In the genomic region with DNA sequence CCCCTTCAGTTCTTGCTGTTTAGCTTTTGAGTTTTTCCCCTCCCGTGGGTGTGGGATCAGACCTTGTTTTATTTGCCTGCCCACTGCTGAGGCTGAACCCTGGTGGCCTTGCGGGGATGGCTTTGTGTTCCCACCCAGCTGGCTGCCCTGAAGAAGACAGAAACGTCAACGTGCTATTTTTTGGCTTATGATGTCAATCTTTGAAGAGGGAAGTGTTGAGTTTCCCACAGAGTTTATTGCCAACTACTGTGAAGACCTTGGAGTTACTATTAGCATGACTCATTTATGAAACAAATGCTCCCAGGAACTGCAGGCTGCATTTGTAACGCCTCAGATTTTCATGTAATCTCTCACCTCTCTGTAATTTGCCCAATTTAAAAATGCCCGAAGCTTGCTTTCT, we compare ENCODE assay signal across 19 mouse cellular contexts. TPM values are rescaled to one million over a fixed set of nuclear protein-coding genes. Genes with fewer than 3 reads are reported as not detected.
A peak's percentile ranks its signal among the peaks of the same experiment; 100 is the strongest.
DNase-seq lines count a peak whose midpoint lies in the region; ATAC-seq and TF ChIP-seq lines count a peak whose summit lies in the region.
"Had no signal": no experiment of that assay in that cellular context is flagged by ENCODE, and none has a peak within 500 bp of the region (broad histone marks: within the 10 kb centered on the region; RNA-seq: fewer than 3 reads in every experiment).

No protein-coding gene starts in this region.

- no peak for TF ChIP-seq EP300 in liver, postnatal 0 days (IDR thresholded peaks at IDR 0.05; ENCODE audit: low read depth)

- H3K79me2 ChIP-seq in liver, adult 2 months (ENCODE audit: control insufficient read depth, insufficient read depth, low read length), result no peaks in the 10 kb centered on the region

- peak; percentile 34; the same call in 1 of the 2 replicates for ATAC-seq in embryonic facial prominence, embryonic 14.5 days (ENCODE audit: low read depth)
- ATAC-seq in liver, postnatal 0 days, result no peak
- ATAC-seq in granulocyte monocyte progenitor cell, adult 5-6 weeks (replicated peaks; ENCODE audit: poor library complexity, severe bottlenecking), result peak; percentile 54
- ATAC-seq: forebrain, embryonic 14.5 days had no signal

- no peak for TF ChIP-seq CTCF in liver, adult 2 months (IDR thresholded peaks at IDR 0.05; ENCODE audit: low read depth, low read length)
- TF ChIP-seq CTCF in liver, postnatal 0 days (IDR thresholded peaks at IDR 0.05; ENCODE audit: low read depth), result no peak
- TF ChIP-seq CTCF in olfactory bulb, adult 2 months (IDR thresholded peaks at IDR 0.05; ENCODE audit: insufficient read depth, low read depth, low read length), result no peak

- peak; percentile 63 for DNase-seq in embryonic facial prominence, embryonic 14.5 days (ENCODE audit: low spot score)
- no peak for DNase-seq in embryonic facial prominence, embryonic 10.5 days (ENCODE audit: low spot score)
- DNase-seq in liver, adult 2 months (ENCODE audit: extremely low read depth, low read depth, low spot score), result peak; percentile 39
- DNase-seq in liver, postnatal 0 days, result no peak
- DNase-seq in ovary, adult 18-20 months (ENCODE audit: low spot score), result no peak
- no peak for DNase-seq in cerebellum, adult 8-10 months
- DNase-seq: adrenal gland, postnatal 25 days; cerebellum, postnatal 25 days; gastrocnemius, postnatal 10 days; kidney, adult 9 months; lung, adult 2 months; right cerebral cortex, postnatal 4 days; thymus, postnatal 14 days had no signal

- H3K27me3 ChIP-seq in embryonic facial prominence, embryonic 14.5 days (replicated peaks; ENCODE audit: control insufficient read depth, insufficient read depth, low read length), result no peaks in the 10 kb centered on the region
- no peaks in the 10 kb centered on the region for H3K27me3 ChIP-seq in embryonic facial prominence, embryonic 10.5 days (replicated peaks; ENCODE audit: low read depth, poor library complexity, severe bottlenecking)
- H3K27me3 ChIP-seq in liver, adult 2 months (ENCODE audit: control insufficient read depth, insufficient read depth, low read length), result no peaks in the 10 kb centered on the region
- no peaks in the 10 kb centered on the region for H3K27me3 ChIP-seq in liver, postnatal 0 days (ENCODE audit: insufficient read depth, low read length)
- H3K27me3 ChIP-seq: embryonic facial prominence, embryonic 13.5 days; hindbrain, embryonic 13.5 days had no signal

- WGBS in embryonic facial prominence, embryonic 14.5 days, result 55% methylated on average over 6 of the region's 6 CpGs
- 76% methylated on average over 6 of the region's 6 CpGs for WGBS in embryonic facial prominence, embryonic 10.5 days
- 73% methylated on average over 6 of the region's 6 CpGs for WGBS in liver, adult 2 months
- 43% methylated on average over 6 of the region's 6 CpGs for WGBS in liver, postnatal 0 days (ENCODE audit: insufficient replicate concordance)
- 20% methylated on average over 6 of the region's 6 CpGs for WGBS in olfactory bulb, adult 2 months

- H3K36me3 ChIP-seq in embryonic facial prominence, embryonic 14.5 days (ENCODE audit: control insufficient read depth, insufficient read depth, low read length), result no peaks in the 10 kb centered on the region
- H3K36me3 ChIP-seq in embryonic facial prominence, embryonic 10.5 days (replicated peaks), result no peaks in the 10 kb centered on the region
- H3K36me3 ChIP-seq in liver, adult 2 months (ENCODE audit: control insufficient read depth, insufficient read depth, low read length), result no peaks in the 10 kb centered on the region
- no peaks in the 10 kb centered on the region for H3K36me3 ChIP-seq in liver, postnatal 0 days (replicated peaks; ENCODE audit: insufficient read depth, low read length)
- H3K36me3 ChIP-seq: embryonic facial prominence, embryonic 13.5 days; hindbrain, embryonic 13.5 days; midbrain, embryonic 10.5 days had no signal

- no peak overlapping the region for H3K4me2 ChIP-seq in embryonic facial prominence, embryonic 14.5 days (ENCODE audit: low read depth, low read length)
- no peak overlapping the region for H3K4me2 ChIP-seq in liver, postnatal 0 days (ENCODE audit: low read depth, low read length)
- H3K4me2 ChIP-seq: embryonic facial prominence, embryonic 13.5 days; hindbrain, embryonic 13.5 days had no signal

- no peak overlapping the region for H3K4me3 ChIP-seq in embryonic facial prominence, embryonic 14.5 days (ENCODE audit: low read depth, low read length)
- no peak overlapping the region for H3K4me3 ChIP-seq in embryonic facial prominence, embryonic 10.5 days
- no peak overlapping the region for H3K4me3 ChIP-seq in liver, adult 2 months (ENCODE audit: insufficient read depth, low read depth, low read length)
- no peak overlapping the region for H3K4me3 ChIP-seq in liver, postnatal 0 days (ENCODE audit: low read depth, low read length)
- H3K4me3 ChIP-seq in olfactory bulb, adult 2 months (ENCODE audit: insufficient read depth, low read depth, low read length), result no peak overlapping the region
- H3K4me3 ChIP-seq: embryonic facial prominence, embryonic 13.5 days; hindbrain, embryonic 13.5 days; midbrain, embryonic 10.5 days had no signal

- no peak overlapping the region for H3K9ac ChIP-seq in embryonic facial prominence, embryonic 14.5 days (ENCODE audit: low read depth, low read length)
- H3K9ac ChIP-seq in liver, adult 2 months (ENCODE audit: low read depth, low read length), result no peak overlapping the region
- H3K9ac ChIP-seq in liver, postnatal 0 days (replicated peaks), result no peak overlapping the region
- H3K9ac ChIP-seq: embryonic facial prominence, embryonic 13.5 days; hindbrain, embryonic 13.5 days had no signal

- peaks cover 8% of the 10 kb centered on the region for H3K4me1 ChIP-seq in embryonic facial prominence, embryonic 14.5 days (ENCODE audit: control insufficient read depth, insufficient read depth, low read length)
- peaks cover 26% of the 10 kb centered on the region for H3K4me1 ChIP-seq in embryonic facial prominence, embryonic 10.5 days
- no peaks in the 10 kb centered on the region for H3K4me1 ChIP-seq in liver, adult 2 months (ENCODE audit: control insufficient read depth, insufficient read depth, low read length)
- H3K4me1 ChIP-seq in liver, postnatal 0 days (ENCODE audit: insufficient read depth), result peaks cover 3% of the 10 kb centered on the region; the same call in 1 of the 2 replicates
- peaks cover 32% of the 10 kb centered on the region for H3K4me1 ChIP-seq in olfactory bulb, adult 2 months (ENCODE audit: control insufficient read depth, insufficient read depth, low read length)

- H3K9me3 ChIP-seq in embryonic facial prominence, embryonic 14.5 days (ENCODE audit: control insufficient read depth, low read length), result no peaks in the 10 kb centered on the region
- H3K9me3 ChIP-seq in embryonic facial prominence, embryonic 10.5 days, result no peaks in the 10 kb centered on the region
- no peaks in the 10 kb centered on the region for H3K9me3 ChIP-seq in liver, postnatal 0 days (ENCODE audit: low read length)
- H3K9me3 ChIP-seq: embryonic facial prominence, embryonic 13.5 days; hindbrain, embryonic 13.5 days; midbrain, embryonic 10.5 days had no signal

- TF ChIP-seq POLR2A in liver, adult 2 months (IDR thresholded peaks at IDR 0.05; ENCODE audit: extremely low read depth, insufficient read depth, low read length), result no peak
- no peak for TF ChIP-seq POLR2A in olfactory bulb, adult 2 months (IDR thresholded peaks at IDR 0.05; ENCODE audit: insufficient read depth, low read depth, low read length)

- H3K27ac ChIP-seq in embryonic facial prominence, embryonic 14.5 days (replicated peaks; ENCODE audit: low read depth, low read length), result no peak overlapping the region
- H3K27ac ChIP-seq in embryonic facial prominence, embryonic 10.5 days (replicated peaks), result no peak overlapping the region
- no peak overlapping the region for H3K27ac ChIP-seq in liver, adult 2 months (replicated peaks; ENCODE audit: insufficient read depth, low read depth, low read length)
- no peak overlapping the region for H3K27ac ChIP-seq in liver, postnatal 0 days (ENCODE audit: low read depth)
- peak overlapping the region; percentile 8; the same call in 1 of the 2 replicates for H3K27ac ChIP-seq in olfactory bulb, adult 2 months (ENCODE audit: insufficient read depth, low read depth, low read length)
- H3K27ac ChIP-seq: embryonic facial prominence, embryonic 13.5 days; hindbrain, embryonic 13.5 days; midbrain, embryonic 10.5 days had no signal

RNA-seq across cellular contexts. Expression of gene Wars, which starts 42.9 kb away (rescaled TPM):
- 63.6 and 73.1 TPM in 2 replicates for polyA plus RNA-seq in embryonic facial prominence, embryonic 14.5 days (2014; fragmentation: Nextera tagmentation; extraction: Ambion mirVana)
- 146 and 147 TPM in 2 replicates for polyA plus RNA-seq in embryonic facial prominence, embryonic 10.5 days (2016; fragmentation: Nextera tagmentation; extraction: Ambion mirVana)
- 11.7 and 14.2 TPM in 2 replicates for total RNA-seq in liver, adult 2 months (2014; rRNA removed)
- 20.2 and 24.3 TPM in 2 replicates for polyA plus RNA-seq in liver, adult 2 months (2012; rRNA removed)
- polyA plus RNA-seq in liver, postnatal 0 days (2015; fragmentation: Nextera tagmentation; extraction: Ambion mirVana), result 13.8 and 15.9 TPM in 2 replicates
- total RNA-seq in granulocyte monocyte progenitor cell, adult 5-6 weeks (2014; fragmentation: Nextera tagmentation), result 27.5 and 42.9 TPM in 2 replicates
- 65.5 and 69.5 TPM in 2 replicates for total RNA-seq in granulocyte monocyte progenitor cell, adult 5-6 weeks (2017)
- 429 TPM in 1 of 2 replicates, not detected in the other for polyA plus RNA-seq in olfactory bulb, adult 2 months (2012; ENCODE audit: insufficient read depth, insufficient read length, low replicate concordance, missing spikeins)

RNA-seq across cellular contexts. Expression of gene Wdr25, which starts 43.4 kb away (rescaled TPM):
- 2.6 and 3.8 TPM in 2 replicates for polyA plus RNA-seq in embryonic facial prominence, embryonic 14.5 days (2014; fragmentation: Nextera tagmentation; extraction: Ambion mirVana)
- 9.9 and 10.4 TPM in 2 replicates for polyA plus RNA-seq in embryonic facial prominence, embryonic 10.5 days (2016; fragmentation: Nextera tagmentation; extraction: Ambion mirVana)
- 9.3 and 11.4 TPM in 2 replicates for total RNA-seq in liver, adult 2 months (2014; rRNA removed)
- 9.4 and 11.6 TPM in 2 replicates for polyA plus RNA-seq in liver, adult 2 months (2012; rRNA removed)
- 2.4 and 2.6 TPM in 2 replicates for polyA plus RNA-seq in liver, postnatal 0 days (2015; fragmentation: Nextera tagmentation; extraction: Ambion mirVana)
- 7.9 and 16.6 TPM in 2 replicates for total RNA-seq in granulocyte monocyte progenitor cell, adult 5-6 weeks (2014; fragmentation: Nextera tagmentation)
- 3.4 and 8.1 TPM in 2 replicates for total RNA-seq in granulocyte monocyte progenitor cell, adult 5-6 weeks (2017)
- not detected in 2 replicates for polyA plus RNA-seq in olfactory bulb, adult 2 months (2012; ENCODE audit: insufficient read depth, insufficient read length, low replicate concordance, missing spikeins)

Comparison
In these comparisons a context has a peak if more than half of its experiments do, and no peak if none do; other contexts are left out.
1. DNase-seq: peak in embryonic facial prominence, embryonic 14.5 days (single experiment) and liver, adult 2 months (single experiment); none in embryonic facial prominence, embryonic 10.5 days (single experiment), liver, postnatal 0 days (single experiment), ovary, adult 18-20 months (single experiment) and cerebellum, adult 8-10 months (single experiment).